Mouse (Mus musculus): ENCODE results near the gene Lyzl4.

DNA sequence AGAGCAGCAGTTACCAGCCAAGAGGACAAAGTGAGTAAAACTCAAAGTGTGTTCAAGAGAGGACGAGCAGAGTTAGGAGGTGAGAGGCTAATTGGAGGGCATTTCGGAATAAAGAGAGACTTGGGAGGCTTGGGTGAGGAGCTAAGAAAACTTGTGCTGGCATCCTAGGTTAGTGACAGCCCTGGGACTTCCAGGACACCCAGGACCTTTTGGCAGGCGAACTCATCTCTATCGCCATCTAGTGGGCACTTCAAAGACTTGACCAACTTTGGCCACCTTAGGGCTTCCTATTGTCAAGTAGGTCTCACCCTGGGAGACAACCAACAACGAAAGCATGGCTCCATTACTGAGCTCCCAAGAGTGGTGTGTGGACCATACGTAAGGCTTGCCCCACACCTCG is 29.4 kb upstream of the Lyzl4 start:
- peak; percentile 42 for TF ChIP-seq CTCF (IDR thresholded peaks at IDR 0.05; ENCODE audit: low read depth, low read length)
- TF ChIP-seq TAL1 (conservative IDR thresholded peaks at IDR 0.05; ENCODE audit: low read depth, low read length) = no peak
- TF ChIP-seq GATA2 (IDR thresholded peaks at IDR 0.05; ENCODE audit: borderline replicate concordance, low read depth, low read length) = no peak
- TF ChIP-seq GATA1 (IDR thresholded peaks at IDR 0.05; ENCODE audit: borderline replicate concordance, low read length) = no peak
- TF ChIP-seq POLR2AphosphoS5 (IDR thresholded peaks at IDR 0.05; ENCODE audit: insufficient replicate concordance, low read depth, low read length) = no peak

Measured in G1E (cell line).